Mouse (Mus musculus) lung, postnatal 0 days (tissue): ENCODE measurements around the gene Irf2bpl.

Source experiments
- CTCF ChIP-seq: IDR thresholded peaks from 2 replicates; pipeline ENCODE4 v1.5.1; 2016; ENCODE audit warnings: antibody characterized with exemption, mild to moderate bottlenecking
- EP300 ChIP-seq: IDR thresholded peaks from 2 replicates; pipeline ENCODE4 v1.6.1; 2016; ENCODE audit warnings: antibody characterized with exemption, mild to moderate bottlenecking, control low read depth

DNA sequence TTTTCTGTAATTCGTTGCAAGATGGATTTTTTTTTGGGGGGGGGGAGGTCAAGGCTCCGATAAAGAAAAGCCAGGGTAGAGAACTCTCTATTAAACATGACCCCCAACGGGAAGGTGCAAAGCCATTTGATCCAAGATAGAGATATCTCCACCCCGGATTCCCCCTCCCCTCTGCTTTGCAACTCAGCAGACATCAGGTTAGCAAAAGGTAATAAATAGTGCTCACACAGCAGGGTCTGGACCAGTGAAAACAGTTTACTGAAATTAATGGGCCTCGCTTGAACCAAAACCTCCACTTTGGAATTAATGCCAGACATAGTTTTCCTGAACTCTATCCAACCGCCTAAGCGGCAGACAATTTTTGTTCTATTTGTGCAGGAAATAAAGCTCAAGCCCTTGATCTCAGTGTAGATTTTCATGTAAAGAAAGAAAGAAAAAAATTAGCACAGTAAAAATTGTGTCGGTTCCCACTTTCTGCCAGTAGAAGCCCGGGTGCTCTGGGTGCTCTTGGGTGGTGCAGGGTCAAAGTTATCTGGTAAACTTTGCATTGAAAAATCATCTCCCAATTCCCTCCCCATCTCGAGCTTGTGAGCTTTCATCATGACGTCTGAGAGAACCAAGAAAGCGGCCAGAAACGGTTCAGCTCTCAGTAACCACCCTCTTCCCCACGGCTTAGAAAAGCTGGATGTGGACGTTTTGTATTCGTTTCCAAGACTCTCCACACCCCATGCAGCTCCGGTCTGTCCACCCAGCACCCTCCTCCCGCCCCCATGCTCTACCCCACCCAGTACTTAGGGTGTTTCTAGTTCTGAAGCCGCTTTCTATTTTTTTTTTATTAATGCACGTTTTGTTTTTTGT lies 9.0 kb upstream of the Irf2bpl start:
- TF ChIP-seq CTCF (no peak), EP300 (0 out of 2 replicates have a peak, but pooled peaks have one; percentile 4)
